Mouse (Mus musculus): ENCODE results near the gene H2-Oa.
"Not testable (repeated sequence)": the region's sequence is repeated elsewhere in the genome, so short reads cannot be mapped to it uniquely, and the experiment has no call there.

H2-Oa gene

DNA sequence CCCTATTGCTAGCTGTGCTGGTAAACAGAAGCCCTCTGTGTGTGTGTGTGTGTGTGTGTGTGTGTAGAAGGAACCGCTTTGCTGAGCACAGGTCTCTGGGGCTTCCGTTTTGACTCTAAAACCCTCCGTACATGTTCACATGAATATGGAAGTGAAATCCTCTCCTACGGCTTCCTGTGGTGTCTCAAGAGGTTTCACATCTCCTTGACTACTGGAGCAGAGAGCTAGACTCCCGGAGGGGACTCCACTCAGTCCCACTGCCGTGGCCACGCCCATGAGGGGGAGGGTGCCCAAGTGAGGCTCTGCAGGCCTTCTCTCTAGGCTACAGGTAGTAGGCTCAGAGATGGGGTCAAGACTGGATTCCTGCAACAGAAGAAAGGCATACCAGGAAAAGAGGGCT lies 50.9 kb downstream of the H2-Oa start, which contains the start of gene H2-DMb2:
Gene H2-DMb2 (plus strand): TSS at position 275 of the 400 bp plus-strand sequence.
- DNase-seq (ENCODE audit: low read depth, low spot score) = peak; percentile 78

DNA sequence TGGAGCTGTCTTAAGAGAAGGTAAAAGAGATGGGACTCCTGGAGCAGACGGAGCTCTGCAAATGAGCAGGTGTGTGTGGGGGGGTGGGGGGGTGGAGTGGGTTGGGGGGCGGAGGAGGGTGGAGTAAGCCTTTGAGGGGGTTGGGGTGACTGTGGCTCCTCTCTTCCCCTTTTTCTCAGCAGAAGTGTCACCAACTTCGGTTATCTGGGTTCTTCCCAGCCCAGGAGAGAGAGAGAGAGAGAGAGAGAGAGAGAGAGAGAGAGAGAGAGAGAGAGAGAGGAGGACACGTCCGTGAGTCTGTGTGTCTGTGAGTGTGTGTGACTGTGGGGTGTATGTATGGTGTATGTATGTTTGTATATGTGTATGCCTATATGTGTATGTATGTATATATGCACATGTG lies 51.3 kb downstream of the H2-Oa start:
- DNase-seq (ENCODE audit: low read depth, low spot score) = no peak

DNA sequence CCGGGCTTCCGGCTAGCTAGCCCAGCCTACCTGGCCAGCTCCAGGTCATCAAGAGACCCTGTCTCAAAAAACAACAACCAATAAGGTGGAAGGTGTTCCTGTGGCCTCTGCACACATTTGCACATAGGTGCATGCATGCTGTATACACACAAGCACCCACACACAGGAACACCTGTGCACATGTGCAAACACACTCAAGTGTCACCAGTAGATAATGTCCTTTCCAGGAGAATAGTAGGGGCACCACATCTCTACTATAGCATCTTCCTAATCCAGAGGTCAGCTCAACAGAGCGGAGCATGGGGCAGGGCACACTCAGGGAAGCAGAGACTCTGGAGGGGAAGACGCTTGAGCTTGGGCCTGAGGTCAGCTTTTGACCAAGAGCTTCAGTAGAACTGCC lies 52.1 kb downstream of the H2-Oa start:
- not testable (repeated sequence) for DNase-seq (ENCODE audit: low read depth, low spot score)
